Mouse (Mus musculus) frontal cortex, postnatal 36 days (tissue): Measurements from ENCODE around the gene Nos3.

Source experiments
- DNase-seq, 2 experiments: peaks; one replicate each; pipeline ENCODE4 v3.0.0; 2022; ENCODE audit warnings: low spot score in 2 of 2

The Nos3 gene

GRCm38 (mm10) chr5:24364508-24364907 is at the start of gene Nos3:
Nos3 (plus strand) TSS chr5:24364810.
- DNase-seq = no peak

- no peak for DNase-seq
These were observed 44.7 kb upstream of the Nos3 start for GRCm38 (mm10) chr5:24319776-24320466.

DNA sequence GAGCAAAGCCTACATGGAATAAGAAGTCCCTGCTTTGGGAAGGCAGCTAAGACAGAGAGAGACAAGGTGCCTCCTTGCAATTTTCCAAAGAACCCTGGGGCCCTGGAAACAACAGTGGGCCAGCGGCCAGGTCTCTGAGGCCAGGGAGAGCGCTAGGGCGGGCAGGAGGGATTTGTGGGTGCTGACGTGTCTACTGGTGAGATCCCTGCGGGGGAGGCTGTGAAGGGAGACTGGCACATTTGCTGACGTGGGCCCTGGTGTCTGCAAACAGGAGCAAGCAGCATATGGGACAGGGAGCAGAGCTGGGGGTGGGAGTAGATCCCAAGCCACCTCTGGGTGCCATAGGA is 44.2 kb upstream of the Nos3 start:
- peak; percentile 39 to 52 for DNase-seq

DNA sequence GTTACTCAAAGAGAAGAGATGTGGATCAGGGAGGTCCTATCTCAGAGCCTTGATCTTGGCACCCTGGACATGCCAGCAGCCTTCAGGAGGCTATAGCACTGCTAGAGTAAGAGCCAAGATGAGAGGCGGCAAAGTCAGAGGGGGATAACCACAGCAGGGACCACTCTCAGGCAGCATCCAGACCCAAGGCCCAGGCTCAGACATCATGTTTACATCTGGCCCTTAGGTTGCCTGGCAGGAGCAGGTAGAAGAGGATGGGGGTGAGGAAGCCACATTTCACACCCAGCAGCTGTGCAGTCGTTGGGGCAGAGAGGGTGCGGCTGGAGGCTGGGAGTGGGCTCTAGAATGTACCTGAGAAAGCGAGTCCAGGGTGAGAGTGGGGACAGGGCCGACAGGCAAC is 43.7 kb upstream of the Nos3 start:
- DNase-seq = no peak

- no peak for DNase-seq
These were observed 42.6 kb upstream of the Nos3 start for GRCm38 (mm10) chr5:24321711-24322682.

- DNase-seq = no peak
These were observed 39.4 kb upstream of the Nos3 start for GRCm38 (mm10) chr5:24325251-24325650.

- no peak for DNase-seq
These were observed 38.3 kb upstream of the Nos3 start for GRCm38 (mm10) chr5:24326166-24326841.

DNA sequence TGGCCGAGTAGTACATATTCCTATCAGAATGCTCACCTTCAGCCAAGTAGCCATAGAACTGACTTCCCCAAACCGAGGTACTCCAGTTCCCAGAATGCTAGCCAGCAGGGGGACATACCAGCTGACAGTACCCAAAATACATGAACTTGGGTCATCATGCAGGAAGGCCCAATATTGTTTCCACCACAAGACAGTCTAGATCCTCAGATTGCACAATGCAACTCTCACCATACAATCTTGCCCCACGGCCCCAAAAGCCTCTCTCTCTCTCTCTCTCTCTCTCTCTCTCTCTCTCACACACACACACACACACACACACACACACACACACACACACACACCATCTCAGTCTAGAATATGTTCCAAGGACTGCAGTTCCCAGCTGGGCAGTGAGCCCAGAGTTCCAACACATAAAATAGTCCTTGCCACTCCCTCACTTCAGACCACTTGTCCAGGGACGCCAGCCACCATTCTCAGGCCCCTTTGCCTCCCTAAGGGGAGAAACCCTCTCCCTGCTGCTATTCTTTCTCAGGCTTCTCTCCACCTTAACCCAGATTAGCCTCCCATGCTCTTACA is 37.7 kb upstream of the Nos3 start:
- no peak for DNase-seq

GRCm38 (mm10) chr5:24328813-24329211 is 35.8 kb upstream of the Nos3 start:
- no peak for DNase-seq

GRCm38 (mm10) chr5:24329212-24329964 is 35.2 kb upstream of the Nos3 start:
- no peak for DNase-seq

GRCm38 (mm10) chr5:24329965-24330298 is 34.7 kb upstream of the Nos3 start:
- DNase-seq = no peak

DNA sequence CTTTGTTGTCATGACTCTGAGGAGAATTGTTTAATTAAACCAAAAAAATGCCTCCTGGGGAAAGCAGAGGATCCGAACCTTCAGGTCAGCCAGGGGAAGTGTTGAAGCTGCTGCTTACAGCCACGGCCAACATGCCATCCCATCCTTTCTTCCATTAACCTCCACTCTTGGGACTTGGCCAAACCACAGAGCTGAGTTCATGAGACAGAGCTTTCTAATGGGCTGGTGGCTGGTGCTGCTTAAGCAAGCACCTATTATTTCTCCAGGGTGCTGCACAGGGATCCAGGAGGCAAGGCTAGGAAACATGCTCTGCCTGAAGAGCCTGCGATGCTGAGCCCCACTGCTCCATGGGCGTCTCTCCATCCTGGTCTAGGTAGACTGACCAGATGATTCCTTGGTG is 32.2 kb upstream of the Nos3 start:
- no peak for DNase-seq

GRCm38 (mm10) chr5:24334749-24335148 is 29.9 kb upstream of the Nos3 start:
- DNase-seq = no peak

DNA sequence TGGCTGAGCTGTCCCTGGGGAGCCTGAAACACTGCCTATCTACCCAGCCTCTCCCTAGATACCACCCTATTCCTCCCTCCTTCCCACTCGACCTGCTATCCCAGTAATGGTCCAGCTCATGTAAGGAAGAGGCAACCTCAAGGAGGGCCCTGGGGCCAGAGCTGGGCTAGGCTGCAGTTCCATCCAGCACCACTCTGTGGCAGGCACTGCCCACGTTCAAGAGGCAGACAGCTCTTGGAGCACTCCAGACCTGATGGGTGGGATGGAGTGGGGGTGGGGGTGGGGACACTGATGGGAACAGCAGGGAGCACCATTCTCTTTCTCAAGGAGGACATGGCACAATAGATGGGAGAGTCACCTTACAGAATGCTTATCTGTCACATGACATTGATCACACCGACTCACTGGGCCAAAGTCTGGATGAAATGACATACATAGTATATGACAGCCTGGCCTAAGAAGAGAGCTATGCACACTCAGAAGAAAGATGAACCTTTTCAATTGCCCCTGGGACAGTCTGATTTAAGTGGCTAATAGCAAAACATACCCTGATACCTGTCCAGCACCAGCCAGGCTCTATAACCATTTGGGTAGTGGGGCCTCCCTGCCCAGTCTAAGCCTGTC is 28.6 kb upstream of the Nos3 start:
- peak in 1 of 2 experiments; percentile 49 for DNase-seq

DNA sequence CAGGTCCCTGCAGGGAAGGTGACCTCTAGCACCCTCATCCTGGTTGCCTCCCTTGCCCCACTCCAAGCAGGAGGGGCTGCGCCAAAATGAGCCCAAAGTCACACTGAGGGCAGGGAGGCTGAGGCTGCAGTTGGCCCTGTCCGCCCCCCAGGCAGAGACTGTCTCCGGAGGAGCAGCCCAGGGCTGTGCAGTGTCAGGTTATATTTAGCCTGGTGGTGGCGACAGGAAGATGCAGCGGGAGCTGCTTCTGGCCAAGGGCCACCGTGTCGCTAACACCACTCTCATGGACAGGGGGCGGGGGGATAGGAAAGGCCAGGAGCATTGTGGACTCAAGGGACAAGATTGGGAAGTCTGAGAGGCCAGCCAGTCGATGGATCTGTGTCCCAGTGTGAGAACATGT is 27.2 kb upstream of the Nos3 start:
- no peak for DNase-seq

DNA sequence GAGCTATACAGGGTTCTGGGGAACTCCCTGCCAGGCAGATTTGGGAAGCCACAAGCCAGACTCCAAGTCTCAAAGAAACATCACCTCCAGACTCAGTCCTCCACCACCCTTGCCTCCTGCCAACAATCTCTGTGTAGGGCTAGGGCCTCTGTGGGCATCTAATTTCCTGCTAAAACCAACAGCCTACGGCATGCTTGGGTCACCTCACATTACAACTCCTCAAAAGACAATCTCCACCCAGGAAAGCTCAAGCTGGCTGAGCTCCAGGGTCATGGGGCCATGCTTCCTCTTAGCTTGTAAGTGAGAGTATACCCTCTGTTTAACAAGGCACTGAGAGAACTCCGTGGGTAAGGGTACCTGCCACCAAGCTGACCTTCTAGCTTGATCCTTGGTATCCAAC is 26.8 kb upstream of the Nos3 start:
- no peak for DNase-seq

DNA sequence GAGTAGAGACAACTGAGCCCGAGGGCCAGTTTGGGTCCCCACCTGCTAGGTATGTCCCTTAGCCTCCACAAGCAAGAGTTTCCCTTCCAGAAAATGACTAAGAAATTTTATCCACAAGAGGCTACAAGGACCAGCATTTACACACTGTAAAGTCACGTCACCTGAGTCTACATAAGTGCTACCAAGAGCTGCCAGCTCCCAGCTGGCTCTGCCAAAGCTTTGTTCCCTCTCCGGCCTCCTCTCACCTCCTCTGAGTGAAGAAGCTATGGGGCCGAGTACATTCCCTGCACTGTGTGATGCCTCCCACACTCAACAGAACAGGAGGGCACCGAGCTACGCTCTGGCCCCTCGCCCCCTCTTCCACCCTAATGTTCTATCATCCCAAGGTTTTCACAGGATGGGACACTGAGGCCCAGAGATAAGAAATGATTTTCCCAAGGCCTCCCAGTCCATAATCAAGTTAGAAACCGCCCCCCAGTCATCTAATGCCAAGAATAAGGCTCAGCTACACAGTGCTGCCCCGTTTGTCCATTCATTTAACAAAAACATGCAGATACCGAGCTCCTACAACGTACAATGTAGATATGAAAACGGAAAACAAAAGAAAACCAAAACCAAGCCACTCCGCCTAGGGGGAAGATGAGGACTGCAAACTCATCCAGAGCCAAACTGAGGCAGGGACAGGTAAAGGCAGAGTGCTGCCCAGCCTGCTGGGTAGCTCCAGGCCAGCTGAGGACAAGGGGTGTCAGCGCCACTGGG is 22.2 kb upstream of the Nos3 start:
- no peak for DNase-seq

- DNase-seq = no peak
These were observed 21.6 kb upstream of the Nos3 start for GRCm38 (mm10) chr5:24342966-24343365.

- no peak for DNase-seq
These were observed 21.2 kb upstream of the Nos3 start for GRCm38 (mm10) chr5:24343379-24343778.

- DNase-seq = no peak
These were observed 20.6 kb upstream of the Nos3 start for GRCm38 (mm10) chr5:24343977-24344436.
